Mouse (Mus musculus): Measurements from ENCODE around the gene Sf3b1. TPM values are rescaled to one million over a fixed set of nuclear protein-coding genes. Genes with fewer than 3 reads are reported as not detected.
A peak's percentile ranks its signal among the peaks of the same experiment; 100 is the strongest.

Gene Sf3b1
- polyA plus RNA-seq, 1 experiment from 2014 or later: 334 TPM

GRCm38 (mm10) chr1:55041691-55042090 is 14.4 kb upstream of the Sf3b1 start:
- H3K36me3 ChIP-seq (ENCODE audit: control insufficient read depth, insufficient read depth, low read length): no peaks in the 10 kb centered on the region
- ATAC-seq (ENCODE audit: insufficient number of reproducible peaks, insufficient read depth, low FRiP score, low read depth): no peak
- H3K4me2 ChIP-seq (replicated peaks; ENCODE audit: low read depth, low read length): no peak overlapping the region
- no peaks in the 10 kb centered on the region for H3K27me3 ChIP-seq (ENCODE audit: control insufficient read depth, insufficient read depth, low read length)
- H3K4me3 ChIP-seq (ENCODE audit: low read depth, low read length): no peak overlapping the region
- H3K4me1 ChIP-seq (ENCODE audit: control insufficient read depth, insufficient read depth, low read length): no peaks in the 10 kb centered on the region
- WGBS: 84% methylated on average over 4 of the region's 4 CpGs
- no peak overlapping the region for H3K9ac ChIP-seq (replicated peaks; ENCODE audit: low read depth, low read length)
- H3K9me3 ChIP-seq (ENCODE audit: control insufficient read depth, low read depth, low read length): peaks cover 6% of the 10 kb centered on the region; the same call in 1 of the 2 replicates
- no peak overlapping the region for H3K27ac ChIP-seq (ENCODE audit: low read length)

DNA sequence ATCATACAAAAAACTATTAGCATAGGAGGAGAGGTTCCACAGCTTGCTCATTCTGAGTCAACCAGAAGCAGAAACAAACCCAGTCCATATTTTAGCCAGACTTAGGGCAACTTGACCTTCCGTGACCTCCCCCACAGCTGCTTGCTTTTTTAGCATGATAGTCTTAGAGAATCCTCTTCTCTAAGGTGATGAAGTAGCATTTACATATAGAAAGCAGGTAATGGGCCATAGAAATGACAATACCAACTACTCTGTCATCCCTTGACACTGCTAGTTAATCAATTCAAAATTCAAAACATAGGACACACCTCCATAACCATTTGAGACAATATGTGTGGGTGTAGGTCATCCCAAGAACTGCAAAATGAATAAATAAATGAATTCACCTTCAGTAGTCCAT is 12.7 kb upstream of the Sf3b1 start:
- no peak overlapping the region for H3K27ac ChIP-seq (ENCODE audit: low read length)
- no peak overlapping the region for H3K4me3 ChIP-seq (ENCODE audit: low read depth, low read length)
- no peak for ATAC-seq (ENCODE audit: insufficient number of reproducible peaks, insufficient read depth, low FRiP score, low read depth)
- H3K36me3 ChIP-seq (ENCODE audit: control insufficient read depth, insufficient read depth, low read length): no peaks in the 10 kb centered on the region
- H3K4me2 ChIP-seq (replicated peaks; ENCODE audit: low read depth, low read length): no peak overlapping the region
- no peaks in the 10 kb centered on the region for H3K4me1 ChIP-seq (ENCODE audit: control insufficient read depth, insufficient read depth, low read length)
- WGBS: 85% methylated on average over 1 of the region's 1 CpGs
- H3K27me3 ChIP-seq (ENCODE audit: control insufficient read depth, insufficient read depth, low read length): no peaks in the 10 kb centered on the region
- H3K9me3 ChIP-seq (ENCODE audit: control insufficient read depth, low read depth, low read length): peaks cover 6% of the 10 kb centered on the region; the same call in 1 of the 2 replicates
- H3K9ac ChIP-seq (replicated peaks; ENCODE audit: low read depth, low read length): no peak overlapping the region

DNA sequence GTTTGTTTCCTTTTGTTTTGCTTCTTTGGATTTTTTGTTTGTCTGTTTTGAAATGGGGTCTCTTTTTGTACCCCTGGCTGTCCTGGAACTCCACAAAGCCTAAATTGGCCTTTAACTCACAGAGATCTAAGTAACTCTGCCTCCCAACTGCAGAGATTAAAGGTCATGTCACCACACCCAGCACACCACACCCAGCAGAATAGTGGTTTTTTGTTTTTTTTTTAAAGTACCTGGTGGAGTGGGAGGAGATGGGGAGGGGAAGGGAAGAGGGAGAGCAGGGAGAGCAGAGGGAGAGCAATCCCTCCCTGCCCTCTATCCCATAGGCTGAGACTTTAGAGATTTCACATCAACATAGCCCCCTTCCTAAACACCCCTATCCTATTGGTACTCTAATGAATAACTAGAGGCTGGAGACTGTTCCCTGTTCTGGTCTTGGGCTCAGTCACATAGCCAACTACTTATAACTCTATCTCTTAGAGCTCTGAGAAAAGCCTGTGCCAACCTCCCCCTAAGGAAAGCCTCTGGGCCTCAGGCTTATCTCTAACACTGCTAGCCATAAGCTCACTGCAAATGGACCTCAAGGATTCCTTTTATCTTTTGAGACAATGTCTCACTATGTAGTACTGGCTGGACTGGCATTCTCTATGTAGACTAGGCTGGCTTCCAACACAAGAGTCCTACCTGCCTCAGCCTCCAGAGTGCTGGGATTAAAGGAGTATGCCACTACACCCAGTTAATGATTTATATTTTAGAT is 3.9 kb upstream of the Sf3b1 start:
- no peaks in the 10 kb centered on the region for H3K27me3 ChIP-seq (ENCODE audit: control insufficient read depth, insufficient read depth, low read length)
- no peaks in the 10 kb centered on the region for H3K36me3 ChIP-seq (ENCODE audit: control insufficient read depth, insufficient read depth, low read length)
- H3K4me3 ChIP-seq (ENCODE audit: low read depth, low read length): no peak overlapping the region
- no peaks in the 10 kb centered on the region for H3K9me3 ChIP-seq (ENCODE audit: control insufficient read depth, low read depth, low read length)
- H3K4me1 ChIP-seq (ENCODE audit: control insufficient read depth, insufficient read depth, low read length): no peaks in the 10 kb centered on the region
- H3K9ac ChIP-seq (replicated peaks; ENCODE audit: low read depth, low read length): no peak overlapping the region
- no peak for ATAC-seq (ENCODE audit: insufficient number of reproducible peaks, insufficient read depth, low FRiP score, low read depth)
- no peak overlapping the region for H3K4me2 ChIP-seq (replicated peaks; ENCODE audit: low read depth, low read length)
- H3K27ac ChIP-seq (ENCODE audit: low read length): no peak overlapping the region

DNA sequence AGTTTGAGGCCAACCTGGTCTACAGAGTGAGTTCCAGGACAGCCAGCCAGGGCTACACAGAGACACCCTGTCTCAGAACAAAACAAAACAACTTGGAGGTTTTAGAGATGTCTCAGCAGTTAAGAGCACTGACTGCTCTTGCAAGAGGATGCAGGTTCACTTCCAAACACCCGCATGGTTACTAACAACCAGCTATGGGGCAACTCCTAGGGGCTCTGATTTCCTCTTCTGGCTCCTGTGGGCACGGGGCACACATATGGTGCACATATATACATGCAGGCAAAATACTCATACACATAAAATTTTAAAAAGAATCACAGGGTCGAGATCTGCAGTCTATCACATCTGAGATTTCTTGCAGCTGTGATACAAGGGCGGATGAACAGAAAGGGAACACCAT is 2.2 kb upstream of the Sf3b1 start:
- Histone ChIP-seq H3K27me3 (ENCODE audit: control insufficient read depth, insufficient read depth, low read length) (no peaks in the 10 kb centered on the region), H3K36me3 (ENCODE audit: control insufficient read depth, insufficient read depth, low read length) (no peaks in the 10 kb centered on the region), H3K27ac (ENCODE audit: low read length) (no peak overlapping the region), H3K9ac (replicated peaks; ENCODE audit: low read depth, low read length) (no peak overlapping the region), H3K4me1 (ENCODE audit: control insufficient read depth, insufficient read depth, low read length) (no peaks in the 10 kb centered on the region), H3K9me3 (ENCODE audit: control insufficient read depth, low read depth, low read length) (no peaks in the 10 kb centered on the region), H3K4me3 (ENCODE audit: low read depth, low read length) (no peak overlapping the region), H3K4me2 (replicated peaks; ENCODE audit: low read depth, low read length) (no peak overlapping the region)
- no peak for ATAC-seq (ENCODE audit: insufficient number of reproducible peaks, insufficient read depth, low FRiP score, low read depth)
- 64% methylated on average over 4 of the region's 4 CpGs for WGBS

- no peak for ATAC-seq (ENCODE audit: insufficient number of reproducible peaks, insufficient read depth, low FRiP score, low read depth)
- H3K27ac ChIP-seq (ENCODE audit: low read length): no peak overlapping the region
- no peaks in the 10 kb centered on the region for H3K9me3 ChIP-seq (ENCODE audit: control insufficient read depth, low read depth, low read length)
- H3K27me3 ChIP-seq (ENCODE audit: control insufficient read depth, insufficient read depth, low read length): no peaks in the 10 kb centered on the region
- 80% methylated on average over 11 of the region's 11 CpGs for WGBS
- no peaks in the 10 kb centered on the region for H3K4me1 ChIP-seq (ENCODE audit: control insufficient read depth, insufficient read depth, low read length)
- H3K4me3 ChIP-seq (ENCODE audit: low read depth, low read length): no peak overlapping the region
- H3K4me2 ChIP-seq (replicated peaks; ENCODE audit: low read depth, low read length): no peak overlapping the region
- no peaks in the 10 kb centered on the region for H3K36me3 ChIP-seq (ENCODE audit: control insufficient read depth, insufficient read depth, low read length)
- H3K9ac ChIP-seq (replicated peaks; ENCODE audit: low read depth, low read length): no peak overlapping the region
Measured at GRCm38 (mm10) chr1:55028512-55029249, 1.4 kb upstream of the Sf3b1 start.

DNA sequence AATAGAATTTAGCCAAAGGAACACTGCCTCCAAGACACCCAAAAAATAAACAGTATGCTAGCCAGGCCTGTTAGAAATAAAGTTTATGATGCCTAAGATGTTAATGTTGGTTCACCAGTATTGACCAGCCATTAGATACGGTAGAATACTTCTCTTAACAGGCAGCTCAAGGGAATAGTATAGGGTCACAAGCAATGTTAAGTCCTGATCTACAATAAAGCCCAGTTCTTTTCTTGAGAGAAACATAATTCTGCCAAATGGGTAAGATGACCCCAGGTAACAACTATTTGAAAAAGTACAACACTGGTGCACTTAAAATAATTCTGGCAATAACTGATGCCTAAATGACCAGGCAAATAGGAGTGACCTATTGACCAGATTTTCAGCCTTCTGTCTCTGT is 685 bp upstream of the Sf3b1 start:
- no peak overlapping the region for H3K9ac ChIP-seq (replicated peaks; ENCODE audit: low read depth, low read length)
- no peaks in the 10 kb centered on the region for H3K27me3 ChIP-seq (ENCODE audit: control insufficient read depth, insufficient read depth, low read length)
- WGBS: 93% methylated on average over 1 of the region's 1 CpGs
- peak overlapping the region; percentile 98; the same call in 1 of the 2 replicates for H3K4me3 ChIP-seq (ENCODE audit: low read depth, low read length)
- H3K4me2 ChIP-seq (replicated peaks; ENCODE audit: low read depth, low read length): peak overlapping the region; percentile 44
- H3K36me3 ChIP-seq (ENCODE audit: control insufficient read depth, insufficient read depth, low read length): no peaks in the 10 kb centered on the region
- no peak for ATAC-seq (ENCODE audit: insufficient number of reproducible peaks, insufficient read depth, low FRiP score, low read depth)
- no peaks in the 10 kb centered on the region for H3K9me3 ChIP-seq (ENCODE audit: control insufficient read depth, low read depth, low read length)
- H3K27ac ChIP-seq (ENCODE audit: low read length): no peak overlapping the region
- no peaks in the 10 kb centered on the region for H3K4me1 ChIP-seq (ENCODE audit: control insufficient read depth, insufficient read depth, low read length)

DNA sequence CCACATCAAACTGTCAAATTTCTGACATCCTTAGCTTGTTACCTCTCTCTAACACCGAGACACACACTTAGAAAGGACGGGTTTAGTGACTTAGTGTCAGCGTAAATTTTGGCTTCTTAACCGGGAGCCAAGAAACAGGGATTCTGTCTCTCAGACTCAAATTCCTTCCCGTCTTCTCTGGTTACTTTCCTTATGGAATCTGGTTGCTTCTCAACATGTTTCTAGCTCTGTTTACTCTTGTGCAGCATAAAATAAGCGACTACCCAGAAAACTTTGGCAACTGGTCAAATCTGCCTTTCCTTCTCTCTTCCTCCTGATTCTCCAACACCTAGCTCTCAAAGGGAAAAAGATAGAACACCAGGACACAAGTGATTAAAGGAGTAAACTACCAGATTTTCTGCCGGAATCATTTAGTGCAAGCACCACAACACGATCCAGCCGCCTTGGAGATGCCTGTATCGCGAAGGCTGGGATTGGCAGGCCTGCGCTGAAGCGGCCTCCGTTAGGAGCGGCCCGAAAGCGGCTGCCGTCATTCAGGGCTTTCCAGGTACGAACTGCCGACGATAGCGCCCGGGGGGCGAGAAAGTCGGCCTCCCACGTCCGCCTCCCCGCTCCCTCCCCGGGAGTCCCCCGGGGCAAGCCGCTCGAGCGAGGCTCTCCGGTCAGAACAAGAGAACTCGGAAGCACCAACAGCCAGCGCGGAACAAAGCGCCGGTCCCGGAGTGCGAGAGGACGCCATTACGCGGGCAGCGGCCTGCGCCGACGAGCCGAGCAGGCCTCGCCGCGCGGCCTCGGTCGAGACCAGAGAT is 633 bp downstream of the Sf3b1 start:
- peak overlapping the region; percentile 96 for H3K27ac ChIP-seq (ENCODE audit: low read length)
- H3K4me3 ChIP-seq (ENCODE audit: low read depth, low read length): peak overlapping the region; percentile 98
- H3K36me3 ChIP-seq (ENCODE audit: control insufficient read depth, insufficient read depth, low read length): no peaks in the 10 kb centered on the region
- peak overlapping the region; percentile 99 for H3K9ac ChIP-seq (replicated peaks; ENCODE audit: low read depth, low read length)
- no peaks in the 10 kb centered on the region for H3K27me3 ChIP-seq (ENCODE audit: control insufficient read depth, insufficient read depth, low read length)
- no peaks in the 10 kb centered on the region for H3K9me3 ChIP-seq (ENCODE audit: control insufficient read depth, low read depth, low read length)
- WGBS: under 1% methylated on average over 54 of the region's 55 CpGs
- peak; percentile 30 for ATAC-seq (ENCODE audit: insufficient number of reproducible peaks, insufficient read depth, low FRiP score, low read depth)
- peak overlapping the region; percentile 89 for H3K4me2 ChIP-seq (replicated peaks; ENCODE audit: low read depth, low read length)
- H3K4me1 ChIP-seq (ENCODE audit: control insufficient read depth, insufficient read depth, low read length): no peaks in the 10 kb centered on the region

DNA sequence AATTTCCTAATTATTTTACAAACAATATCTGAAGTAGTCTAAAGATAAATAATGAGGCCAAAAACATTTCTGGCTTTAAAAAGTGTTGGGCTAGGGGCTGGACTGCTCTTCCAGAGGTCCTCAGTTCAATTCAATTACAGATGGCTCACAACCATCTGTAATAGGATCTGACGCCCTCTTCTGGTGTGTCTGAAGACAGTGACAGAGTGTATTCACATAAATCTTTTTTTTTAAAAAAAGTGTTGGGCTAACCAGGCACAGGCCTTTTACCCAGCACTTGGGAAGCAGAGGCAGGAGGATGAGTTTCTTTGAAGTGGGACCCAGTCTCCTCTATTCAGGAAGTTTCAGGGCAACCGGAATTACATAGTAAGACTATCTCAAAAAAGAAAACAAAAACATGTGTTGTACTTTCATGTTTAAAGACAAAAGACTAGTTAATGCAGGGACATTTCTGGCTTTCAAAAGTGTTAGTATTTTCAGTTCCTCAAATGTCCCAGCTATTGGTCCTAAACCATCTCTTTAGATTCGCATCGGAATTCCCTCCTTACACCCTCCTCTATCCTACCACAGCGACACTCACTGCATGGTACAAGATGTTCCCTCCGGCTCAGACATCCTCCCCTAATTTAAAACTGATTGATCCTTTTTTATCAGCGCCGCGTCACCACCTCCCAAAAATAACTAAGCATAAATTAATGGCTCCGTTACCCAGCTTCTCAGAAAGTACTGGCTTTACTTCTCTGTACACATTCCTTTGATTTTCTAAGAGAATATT is 1.4 kb downstream of the Sf3b1 start:
- no peak for ATAC-seq (ENCODE audit: insufficient number of reproducible peaks, insufficient read depth, low FRiP score, low read depth)
- peak overlapping the region; percentile 99 for H3K9ac ChIP-seq (replicated peaks; ENCODE audit: low read depth, low read length)
- peak overlapping the region; percentile 96; the same call in 1 of the 2 replicates for H3K27ac ChIP-seq (ENCODE audit: low read length)
- peak overlapping the region; percentile 89 for H3K4me2 ChIP-seq (replicated peaks; ENCODE audit: low read depth, low read length)
- H3K9me3 ChIP-seq (ENCODE audit: control insufficient read depth, low read depth, low read length): no peaks in the 10 kb centered on the region
- WGBS: 7% methylated on average over 10 of the region's 10 CpGs
- no peaks in the 10 kb centered on the region for H3K36me3 ChIP-seq (ENCODE audit: control insufficient read depth, insufficient read depth, low read length)
- H3K27me3 ChIP-seq (ENCODE audit: control insufficient read depth, insufficient read depth, low read length): no peaks in the 10 kb centered on the region
- H3K4me1 ChIP-seq (ENCODE audit: control insufficient read depth, insufficient read depth, low read length): no peaks in the 10 kb centered on the region
- H3K4me3 ChIP-seq (ENCODE audit: low read depth, low read length): peak overlapping the region; percentile 98
